Mouse (Mus musculus) liver, embryonic 11.5 days (tissue): ENCODE results near the gene Abhd14a. TPM values are rescaled to one million over a fixed set of nuclear protein-coding genes. Genes with fewer than 3 reads are reported as not detected.

ENCODE experiments used
- ATAC-seq: fragments of 200-750 bp; cut with Nextera tagmentation; replicated peaks from 2 replicates; pipeline ENCODE4 v1.8.0; 2017; ENCODE audit warnings: moderate number of reproducible peaks, mild to moderate bottlenecking, moderate TSS enrichment, moderate library complexity; ENCODE audit not compliant: low FRiP score
- DNase-seq: peaks from one replicate; pipeline ENCODE4 v3.0.0-alpha.2; 2017; ENCODE audit warnings: low spot score
- H3K27ac ChIP-seq: fragments of 300-500 bp; sonication (generic); 2 replicates; pipeline ENCODE4 v1.5.1; 2014; ENCODE audit warnings: mild to moderate bottlenecking, low read depth, low read length, control low read depth
- H3K27me3 ChIP-seq: fragments of 300-500 bp; sonication (generic); replicated peaks from 2 replicates; pipeline ENCODE4 v1.6.1; 2014; ENCODE audit warnings: low read length, mixed read lengths; ENCODE audit not compliant: control insufficient read depth, insufficient read depth
- H3K36me3 ChIP-seq: fragments of 300-500 bp; sonication (generic); 2 replicates; pipeline ENCODE4 v1.6.1; 2014; ENCODE audit warnings: mild to moderate bottlenecking, low read length, moderate library complexity, mixed read lengths; ENCODE audit not compliant: control insufficient read depth, insufficient read depth
- H3K4me1 ChIP-seq: fragments of 300-500 bp; sonication (generic); replicated peaks from 2 replicates; pipeline ENCODE4 v1.6.1; 2014; ENCODE audit warnings: low read length, mixed read lengths; ENCODE audit not compliant: control insufficient read depth, insufficient read depth
- H3K4me2 ChIP-seq: fragments of 300-500 bp; sonication (generic); 2 replicates; pipeline ENCODE4 v1.6.1; 2014; ENCODE audit warnings: mild to moderate bottlenecking, control low read depth, moderate library complexity
- H3K4me3 ChIP-seq: fragments of 300-500 bp; sonication (generic); 2 replicates; pipeline ENCODE4 v1.5.1; 2014; ENCODE audit warnings: low read depth, low read length, control low read depth
- H3K9ac ChIP-seq: fragments of 300-500 bp; sonication (generic); 2 replicates; pipeline ENCODE4 v1.6.1; 2014; ENCODE audit warnings: low read depth, low read length, control low read depth
- H3K9me3 ChIP-seq: fragments of 300-500 bp; sonication (generic); 2 replicates; pipeline ENCODE4 v1.6.1; 2016; ENCODE audit warnings: low read length, inconsistent platforms, mixed read lengths; ENCODE audit not compliant: control insufficient read depth
- WGBS: fragments of 180-500 bp; shearing (Covaris S2); extraction: QIAGEN DNeasy Blood & Tissue Kit; methylation state at CpG from one replicate; pipeline ENCODE4 v1.1.7; 2014; 5-methylcytosine and 5-hydroxymethylcytosine counted together
- polyA plus RNA-seq: library from polyadenylated mRNA; unstranded; fragments of >200 nt; fragmentation: Nextera tagmentation; extraction: Ambion mirVana; gene quantifications from 2 replicates; pipeline ENCODE4 v1.2.1, GENCODE M21; 2014

The Abhd14a gene
- polyA plus RNA-seq, 1 experiment from 2014 or later: 54.0 TPM

- 77% methylated on average over 5 of the region's 5 CpGs for WGBS
Measured at GRCm38 (mm10) chr9:106442680-106443079, 4.8 kb downstream of the Abhd14a start.

GRCm38 (mm10) chr9:106436566-106436965 lies 10.9 kb downstream of the Abhd14a start:
- no peaks in the 10 kb centered on the region for H3K9me3 ChIP-seq
- DNase-seq: no peak
- no peaks in the 10 kb centered on the region for H3K27me3 ChIP-seq
- H3K4me3 ChIP-seq: no peak overlapping the region
- 76% methylated on average over 9 of the region's 9 CpGs for WGBS
- no peak overlapping the region for H3K27ac ChIP-seq
- no peak overlapping the region; the same call in 1 of the 2 replicates for H3K9ac ChIP-seq
- H3K4me1 ChIP-seq: peaks cover 40% of the 10 kb centered on the region
- H3K4me2 ChIP-seq: peak overlapping the region; percentile 85; the same call in 1 of the 2 replicates
- H3K36me3 ChIP-seq: peaks cover 17% of the 10 kb centered on the region
- ATAC-seq: no peak

More at GRCm38 (mm10) chr9:106442680-106443079, 4.8 kb downstream of the Abhd14a start:
- ATAC-seq (no peak), DNase-seq (no peak)
- H3K4me3 ChIP-seq: no peak overlapping the region
- H3K4me1 ChIP-seq: peaks cover 22% of the 10 kb centered on the region
- no peak overlapping the region for H3K9ac ChIP-seq
- no peaks in the 10 kb centered on the region for H3K9me3 ChIP-seq
- no peak overlapping the region for H3K4me2 ChIP-seq
- no peaks in the 10 kb centered on the region for H3K27me3 ChIP-seq
- no peak overlapping the region for H3K27ac ChIP-seq
- no peaks in the 10 kb centered on the region for H3K36me3 ChIP-seq

GRCm38 (mm10) chr9:106433389-106433788 lies 14.1 kb downstream of the Abhd14a start:
- Histone ChIP-seq H3K9me3 (no peaks in the 10 kb centered on the region), H3K9ac (no peak overlapping the region), H3K4me2 (no peak overlapping the region), H3K4me1 (peaks cover 45% of the 10 kb centered on the region), H3K27me3 (no peaks in the 10 kb centered on the region), H3K27ac (peak overlapping the region; percentile 35), H3K36me3 (peaks cover 24% of the 10 kb centered on the region), H3K4me3 (0 out of 2 replicates have a peak overlapping the region, but pooled peaks have one; percentile 4)
- ATAC-seq (no peak), DNase-seq (no peak)
- 63% methylated on average over 7 of the region's 7 CpGs for WGBS

- no peaks in the 10 kb centered on the region for H3K27me3 ChIP-seq
- H3K4me1 ChIP-seq: peaks cover 29% of the 10 kb centered on the region
- peaks cover 24% of the 10 kb centered on the region for H3K36me3 ChIP-seq
- H3K4me3 ChIP-seq: peak overlapping the region; percentile 88
- WGBS: 0% methylated on average over 4 of the region's 4 CpGs
- H3K4me2 ChIP-seq: peak overlapping the region; percentile 84
- no peak for ATAC-seq
- H3K27ac ChIP-seq: peak overlapping the region; percentile 96
- peak overlapping the region; percentile 100 for H3K9ac ChIP-seq
- no peaks in the 10 kb centered on the region for H3K9me3 ChIP-seq
- DNase-seq: no peak
Measured at GRCm38 (mm10) chr9:106430015-106430264, 17.5 kb downstream of the Abhd14a start.

- Histone ChIP-seq H3K27me3 (no peaks in the 10 kb centered on the region), H3K9ac (peak within 1 kb of the TSS; percentile 100), H3K9me3 (no peaks in the 10 kb centered on the region), H3K27ac (peak within 1 kb of the TSS; percentile 96), H3K4me3 (peak within 1 kb of the TSS; percentile 88), H3K36me3 (peaks cover 24% of the 10 kb centered on the region), H3K4me1 (peaks cover 24% of the 10 kb centered on the region), H3K4me2 (peak within 1 kb of the TSS; percentile 85)
- DNase-seq: peak; percentile 89
- peak; percentile 86 for ATAC-seq
- WGBS: 0% methylated on average over 55 of the region's 55 CpGs
Measured at GRCm38 (mm10) chr9:106429221-106430014, 18.1 kb downstream of the Abhd14a start, which contains the start of gene Rpl29. Rpl29 (plus strand) TSS chr9:106429454.

GRCm38 (mm10) chr9:106428719-106429220 lies 18.7 kb downstream of the Abhd14a start:
- Histone ChIP-seq H3K4me3 (peak overlapping the region; percentile 88), H3K9me3 (no peaks in the 10 kb centered on the region), H3K9ac (peak overlapping the region; percentile 58), H3K4me1 (peaks cover 21% of the 10 kb centered on the region), H3K27me3 (no peaks in the 10 kb centered on the region), H3K4me2 (peak overlapping the region; percentile 85), H3K36me3 (peaks cover 22% of the 10 kb centered on the region), H3K27ac (peak overlapping the region; percentile 82)
- DNase-seq: no peak
- ATAC-seq: peak; percentile 29
- 26% methylated on average over 11 of the region's 11 CpGs for WGBS

GRCm38 (mm10) chr9:106421865-106422160 lies 25.7 kb downstream of the Abhd14a start:
- Histone ChIP-seq H3K27ac (no peak overlapping the region), H3K9ac (no peak overlapping the region), H3K36me3 (no peaks in the 10 kb centered on the region), H3K4me2 (peak overlapping the region; percentile 13; the same call in 1 of the 2 replicates), H3K4me3 (no peak overlapping the region), H3K4me1 (peaks cover 14% of the 10 kb centered on the region), H3K27me3 (peaks cover 26% of the 10 kb centered on the region), H3K9me3 (no peaks in the 10 kb centered on the region)
- DNase-seq: peak; percentile 81
- 0% methylated on average over 3 of the region's 3 CpGs for WGBS
- peak; percentile 74 for ATAC-seq

- ATAC-seq: peak; percentile 24; the same call in 1 of the 2 replicates
- Histone ChIP-seq H3K27ac (no peak overlapping the region), H3K9me3 (no peaks in the 10 kb centered on the region), H3K9ac (no peak overlapping the region), H3K4me3 (no peak overlapping the region), H3K27me3 (peaks cover 26% of the 10 kb centered on the region), H3K4me1 (peaks cover 14% of the 10 kb centered on the region), H3K36me3 (no peaks in the 10 kb centered on the region), H3K4me2 (peak overlapping the region; percentile 13; the same call in 1 of the 2 replicates)
- no peak for DNase-seq
- WGBS: 11% methylated on average over 18 of the region's 18 CpGs
Measured at GRCm38 (mm10) chr9:106421033-106421864, 26.2 kb downstream of the Abhd14a start.
